Mouse (Mus musculus) CH12.LX (cell line): ENCODE data around the gene Gtf3c5. TPM values are rescaled to one million over a fixed set of nuclear protein-coding genes. Genes with fewer than 3 reads are reported as not detected.

Source experiments
- DNase-seq: peaks from one replicate; pipeline ENCODE4 v3.0.0-alpha.2; 2013; ENCODE audit errors: extremely low read depth
- H3K27ac ChIP-seq: 2 replicates; pipeline ENCODE4 v1.5.1; 2012; ENCODE audit warnings: low read depth, mild to moderate bottlenecking, control low read depth, moderate library complexity; ENCODE audit not compliant: insufficient read depth
- H3K27me3 ChIP-seq: replicated peaks from 2 replicates; pipeline ENCODE3; 2012; ENCODE audit warnings: inconsistent platforms
- H3K36me3 ChIP-seq, 2 experiments: replicated peaks in 1 of 2; 2 replicates each; pipeline versions ENCODE3 to v1.6.1; 2012; ENCODE audit warnings: inconsistent platforms in 1 of 2, low read length in 1 of 2, mild to moderate bottlenecking in 1 of 2, mixed read lengths in 1 of 2, moderate library complexity in 1 of 2; ENCODE audit not compliant: control insufficient read depth in 1 of 2, insufficient read depth in 1 of 2
- H3K4me1 ChIP-seq, 2 experiments: 2 replicates each; pipeline ENCODE4 v1.6.1; 2012; ENCODE audit warnings: inconsistent platforms in 1 of 2, moderate library complexity in 1 of 2; ENCODE audit not compliant: insufficient read depth in 2 of 2, control insufficient read depth in 1 of 2
- H3K4me2 ChIP-seq: 2 replicates; pipeline ENCODE4 v1.6.1; 2012; ENCODE audit warnings: low read depth, mild to moderate bottlenecking, control low read depth; ENCODE audit not compliant: poor library complexity, insufficient read depth, severe bottlenecking
- H3K4me3 ChIP-seq, 3 experiments: fragments of 150-350 bp in 1 of 3; sonication (generic) in 1 of 3; replicated peaks in 1 of 3; 2 replicates each; pipeline versions ENCODE3 to v1.5.1; 2011 to 2012; ENCODE audit warnings: low read depth in 2 of 3, low read length in 2 of 3, mild to moderate bottlenecking in 2 of 3, moderate library complexity in 2 of 3, control low read depth in 1 of 3, improper control_type of control experiment in 1 of 3, inconsistent platforms in 1 of 3, mixed read lengths in 1 of 3; ENCODE audit not compliant: poor library complexity in 1 of 3
- H3K79me2 ChIP-seq: replicated peaks from 2 replicates; pipeline ENCODE4 v1.6.1; 2012; ENCODE audit warnings: mild to moderate bottlenecking, moderate library complexity; ENCODE audit not compliant: control insufficient read depth, poor library complexity, insufficient read depth, severe bottlenecking; ENCODE audit errors: extremely low read depth
- H3K9ac ChIP-seq: 2 replicates; pipeline ENCODE4 v1.6.1; 2012; ENCODE audit warnings: low read depth, mild to moderate bottlenecking, control low read depth, moderate library complexity; ENCODE audit not compliant: insufficient read depth
- H3K9me3 ChIP-seq: replicated peaks from 2 replicates; pipeline ENCODE3; 2012; ENCODE audit warnings: low read length, inconsistent platforms, mixed read lengths
- BHLHE40 ChIP-seq: IDR thresholded peaks from 2 replicates; pipeline ENCODE4 v1.6.1; 2011; ENCODE audit warnings: mild to moderate bottlenecking, low read depth, low read length, improper control_type of control experiment
- CHD1 ChIP-seq: IDR thresholded peaks from 2 replicates; pipeline ENCODE4 v1.6.1; 2012; ENCODE audit warnings: low read depth, low read length, improper control_type of control experiment, inconsistent platforms
- CHD2 ChIP-seq: IDR thresholded peaks from 2 replicates; pipeline ENCODE4 v1.6.1; 2011; ENCODE audit warnings: low read length, improper control_type of control experiment
- CTCF ChIP-seq, 2 experiments: IDR thresholded peaks in 1 of 2; conservative IDR thresholded peaks in 1 of 2; 2 replicates each; pipeline ENCODE4 v1.5.1; 2011 to 2012; ENCODE audit warnings: low read depth in 2 of 2, low read length in 2 of 2, improper control_type of control experiment in 1 of 2, inconsistent platforms in 1 of 2, mild to moderate bottlenecking in 1 of 2, moderate library complexity in 1 of 2
- ELF1 ChIP-seq: IDR thresholded peaks from 2 replicates; pipeline ENCODE4 v1.6.1; 2014; ENCODE audit warnings: low read depth, mild to moderate bottlenecking, inconsistent platforms, low read length, improper control_type of control experiment
- EP300 ChIP-seq: IDR thresholded peaks from 2 replicates; pipeline ENCODE4 v1.6.1; 2011; ENCODE audit warnings: low read length, improper control_type of control experiment
- GABPA ChIP-seq: IDR thresholded peaks from 2 replicates; pipeline ENCODE4 v1.6.1; 2012; ENCODE audit warnings: low read depth, low read length, improper control_type of control experiment, inconsistent platforms; ENCODE audit not compliant: insufficient replicate concordance
- HCFC1 ChIP-seq: IDR thresholded peaks from 2 replicates; pipeline ENCODE4 v1.6.1; 2012; ENCODE audit warnings: low read depth, mild to moderate bottlenecking, inconsistent platforms, low read length, improper control_type of control experiment
- IRF4 ChIP-seq: IDR thresholded peaks from 2 replicates; pipeline ENCODE4 v1.6.1; 2014; ENCODE audit warnings: low read depth, mild to moderate bottlenecking, inconsistent platforms, low read length, improper control_type of control experiment
- JUN ChIP-seq: IDR thresholded peaks from 2 replicates; pipeline ENCODE4 v1.6.1; 2011; ENCODE audit warnings: low read depth, mild to moderate bottlenecking, low read length, improper control_type of control experiment, moderate library complexity; ENCODE audit not compliant: insufficient read depth
- JUND ChIP-seq: conservative IDR thresholded peaks from 2 replicates; pipeline ENCODE4 v1.6.1; 2011; ENCODE audit warnings: low read depth, low read length, improper control_type of control experiment
- KAT2A ChIP-seq: IDR thresholded peaks from 2 replicates; pipeline ENCODE4 v1.6.1; 2012; ENCODE audit warnings: low read length, improper control_type of control experiment, inconsistent platforms; ENCODE audit not compliant: insufficient replicate concordance
- MAX ChIP-seq: IDR thresholded peaks from 2 replicates; pipeline ENCODE4 v1.6.1; 2011; ENCODE audit warnings: low read length, improper control_type of control experiment
- MEF2A ChIP-seq: IDR thresholded peaks from 2 replicates; pipeline ENCODE4 v1.6.1; 2014; ENCODE audit warnings: low read depth, mild to moderate bottlenecking, inconsistent platforms, low read length, improper control_type of control experiment, borderline replicate concordance
- MXI1 ChIP-seq: IDR thresholded peaks from 2 replicates; pipeline ENCODE4 v1.6.1; 2011; ENCODE audit warnings: mild to moderate bottlenecking, low read depth, low read length, improper control_type of control experiment
- NRF1 ChIP-seq: IDR thresholded peaks from 2 replicates; pipeline ENCODE4 v1.6.1; 2014; ENCODE audit warnings: low read depth, mild to moderate bottlenecking, inconsistent platforms, low read length, improper control_type of control experiment, moderate library complexity
- PAX5 ChIP-seq: IDR thresholded peaks from 2 replicates; pipeline ENCODE4 v1.6.1; 2012; ENCODE audit warnings: low read length, inconsistent platforms, mixed read lengths
- POLR2AphosphoS2 ChIP-seq: IDR thresholded peaks from 2 replicates; pipeline ENCODE4 v1.6.1; 2011; ENCODE audit warnings: low read depth, low read length, improper control_type of control experiment
- RAD21 ChIP-seq: IDR thresholded peaks from 2 replicates; pipeline ENCODE4 v1.6.1; 2011; ENCODE audit warnings: low read depth, mild to moderate bottlenecking, low read length, improper control_type of control experiment, moderate library complexity
- RCOR1 ChIP-seq: conservative IDR thresholded peaks from 2 replicates; pipeline ENCODE4 v1.6.1; 2012; ENCODE audit warnings: low read depth, mild to moderate bottlenecking, inconsistent platforms, low read length, improper control_type of control experiment
- SIN3A ChIP-seq: IDR thresholded peaks from 2 replicates; pipeline ENCODE4 v1.6.1; 2012; ENCODE audit warnings: low read length, improper control_type of control experiment, inconsistent platforms
- SMC3 ChIP-seq: IDR thresholded peaks from 2 replicates; pipeline ENCODE4 v1.6.1; 2011; ENCODE audit warnings: low read depth, low read length, improper control_type of control experiment
- TBP ChIP-seq: conservative IDR thresholded peaks from 2 replicates; pipeline ENCODE4 v1.6.1; 2011; ENCODE audit warnings: low read depth, low read length, improper control_type of control experiment
- UBTF ChIP-seq: IDR thresholded peaks from 2 replicates; pipeline ENCODE4 v1.6.1; 2012; ENCODE audit warnings: low read depth, mild to moderate bottlenecking, inconsistent platforms, low read length, improper control_type of control experiment, moderate library complexity
- USF1 ChIP-seq: IDR thresholded peaks from 2 replicates; pipeline ENCODE4 v1.6.1; 2014; ENCODE audit warnings: low read depth, mild to moderate bottlenecking, inconsistent platforms, low read length, improper control_type of control experiment
- USF2 ChIP-seq: conservative IDR thresholded peaks from 2 replicates; pipeline ENCODE4 v1.6.1; 2011; ENCODE audit warnings: low read depth, low read length, improper control_type of control experiment
- ZC3H11A ChIP-seq: IDR thresholded peaks from 2 replicates; pipeline ENCODE4 v1.6.1; 2012; ENCODE audit warnings: low read depth, mild to moderate bottlenecking, inconsistent platforms, low read length, improper control_type of control experiment
- ZKSCAN1 ChIP-seq: IDR thresholded peaks from 2 replicates; pipeline ENCODE4 v1.6.1; 2012; ENCODE audit warnings: low read depth, inconsistent platforms, low read length, improper control_type of control experiment, borderline replicate concordance
- ZMIZ1 ChIP-seq: IDR thresholded peaks from 2 replicates; pipeline ENCODE4 v1.6.1; 2012; ENCODE audit warnings: low read depth, mild to moderate bottlenecking, inconsistent platforms, low read length, improper control_type of control experiment
- ZNF384 ChIP-seq: IDR thresholded peaks from 2 replicates; pipeline ENCODE4 v1.6.1; 2012; ENCODE audit warnings: low read depth, low read length, improper control_type of control experiment, inconsistent platforms
- dilution Hi-C: fragments of 300-500 bp; cut with MboI; formaldehyde crosslinking; loops from 2 replicates; pipeline ENCODE4 v1.14.3; 2020; ENCODE audit warnings: low sequenced_read_pairs; ENCODE audit not compliant: extremely low pct_unique_long_range_greater_than_20kb, extremely low pct_ligation_motif_present
- in situ Hi-C: fragments of 300-500 bp; cut with MboI; formaldehyde crosslinking; loops from 3 replicates; pipeline ENCODE4 v1.14.3; 2019; ENCODE audit warnings: low sequenced_read_pairs, low pct_ligation_motif_present, low pct_unique_long_range_greater_than_20kb, mixed read lengths
- polyA plus RNA-seq: library from polyadenylated mRNA; unstranded; fragments of >175 nt; gene quantifications from 2 replicates; pipeline ENCODE4 v1.2.1, GENCODE M21; 2012; ENCODE audit warnings: low read depth; ENCODE audit not compliant: insufficient read length
- total RNA-seq, 2 experiments: library from RNA; depleted of rRNA; stranded (reverse); fragments of 300-350 nt in 1 of 2; fragments of >200 nt in 1 of 2; gene quantifications; 2 replicates each; pipeline ENCODE4 v1.2.3; 2012 to 2014

Gtf3c5 gene
- total and polyA plus RNA-seq, 3 experiments: 8.6 to 27.4 (median 12.5) TPM

GRCm38 (mm10) chr2:28585730-28586129, 2.2 kb upstream of the Gtf3c5 start:
- H3K9me3 ChIP-seq: no peaks in the 10 kb centered on the region
- H3K4me1 ChIP-seq: peaks cover 15 to 33% of the 10 kb centered on the region in 2 experiments
- no peak for DNase-seq
- TF ChIP-seq MAX (no peak), POLR2AphosphoS2 (no peak), ZKSCAN1 (no peak), CHD1 (no peak), HCFC1 (no peak), USF2 (no peak), TBP (no peak), CTCF (conservative IDR thresholded peaks at IDR 0.05 in 1 of 2, IDR thresholded peaks at IDR 0.05 in 1 of 2; ENCODE audit: low read depth in 2 of 2, low read length in 2 of 2) (no peak), GABPA (no peak), SIN3A (no peak), ZNF384 (no peak)
- TF ChIP-seq, all 38 proteins: peak for 0
- Histone ChIP-seq H3K4me3 (no peak overlapping the region), H3K27ac (no peak overlapping the region), H3K27me3 (peaks cover 4% of the 10 kb centered on the region), H3K4me2 (no peak overlapping the region), H3K79me2 (no peaks in the 10 kb centered on the region), H3K9ac (no peak overlapping the region), H3K36me3 (peaks cover 0 to 6% of the 10 kb centered on the region in 2 experiments)
- dilution Hi-C loops (no loop called here), in situ Hi-C loops (no loop called here)

- Histone ChIP-seq H3K79me2 (no peaks in the 10 kb centered on the region), H3K9me3 (no peaks in the 10 kb centered on the region), H3K4me1 (peaks cover 15 to 33% of the 10 kb centered on the region in 2 experiments), H3K27me3 (peaks cover 2% of the 10 kb centered on the region), H3K4me2 (no peak overlapping the region), H3K36me3 (peaks cover 0 to 10% of the 10 kb centered on the region in 2 experiments), H3K4me3 (no peak overlapping the region), H3K27ac (no peak overlapping the region), H3K9ac (no peak overlapping the region)
- dilution Hi-C loops: no loop called here
- DNase-seq: peak; percentile 87
- in situ Hi-C loops: no loop called here
- peak; percentile 99 to 100 for TF ChIP-seq CTCF (conservative IDR thresholded peaks at IDR 0.05 in 1 of 2, IDR thresholded peaks at IDR 0.05 in 1 of 2; ENCODE audit: low read depth in 2 of 2, low read length in 2 of 2)
- peak; percentile 99 for TF ChIP-seq SMC3
- TF ChIP-seq PAX5: no peak
- peak; percentile 75; the same call in 1 of the 2 replicates for TF ChIP-seq ZC3H11A
- TF ChIP-seq MXI1: peak; percentile 48; the same call in 1 of the 2 replicates
- no peak for TF ChIP-seq ZMIZ1
- no peak for TF ChIP-seq UBTF
- TF ChIP-seq SIN3A: peak; percentile 94
- no peak for TF ChIP-seq TBP
- peak; percentile 39; the same call in 1 of the 2 replicates for TF ChIP-seq BHLHE40
- no peak for TF ChIP-seq CHD1
- TF ChIP-seq EP300: peak; percentile 40; the same call in 1 of the 2 replicates
- peak; percentile 65 for TF ChIP-seq HCFC1
- TF ChIP-seq USF1: no peak
- TF ChIP-seq USF2: no peak
- TF ChIP-seq ELF1: peak; percentile 53
- TF ChIP-seq IRF4: peak; percentile 71; the same call in 1 of the 2 replicates
- peak; percentile 81 for TF ChIP-seq JUND
- 0 out of 2 replicates have a peak, but pooled peaks have one; percentile 27 for TF ChIP-seq CHD2
- TF ChIP-seq RAD21: peak; percentile 72
- TF ChIP-seq POLR2AphosphoS2: no peak
- 0 out of 2 replicates have a peak, but pooled peaks have one; percentile 53 for TF ChIP-seq RCOR1
- peak; percentile 40; the same call in 1 of the 2 replicates for TF ChIP-seq NRF1
- TF ChIP-seq JUN: peak; percentile 51; the same call in 1 of the 2 replicates
- 0 out of 2 replicates have a peak, but pooled peaks have one; percentile 38 for TF ChIP-seq KAT2A
- TF ChIP-seq MEF2A: peak; percentile 68; the same call in 1 of the 2 replicates
Measured at GRCm38 (mm10) chr2:28585043-28585571, 1.6 kb upstream of the Gtf3c5 start.
